Mouse (Mus musculus) G1E (cell line): Measurements from ENCODE around the gene Akr1b3. TPM values are rescaled to one million over a fixed set of nuclear protein-coding genes. Genes with fewer than 3 reads are reported as not detected.
A peak's percentile ranks its signal among the peaks of the same experiment; 100 is the strongest.

Experiments
- ATAC-seq: 2 replicates; pipeline ENCODE4 v1.8.0; 2016; ENCODE audit warnings: mild to moderate bottlenecking; ENCODE audit not compliant: insufficient number of reproducible peaks, poor library complexity, low FRiP score, severe bottlenecking; ENCODE audit errors: extremely low read depth
- DNase-seq: peaks from one replicate; pipeline ENCODE4 v3.0.0; 2012; ENCODE audit warnings: low spot score
- H3K27me3 ChIP-seq: 2 replicates; pipeline ENCODE4 v1.6.1; 2012; ENCODE audit warnings: mild to moderate bottlenecking, low read length, inconsistent platforms; ENCODE audit not compliant: insufficient read depth
- H3K36me3 ChIP-seq: replicated peaks from 2 replicates; pipeline ENCODE3; 2012; ENCODE audit warnings: mild to moderate bottlenecking, inconsistent platforms
- H3K4me1 ChIP-seq: 2 replicates; pipeline ENCODE4 v1.6.1; 2012; ENCODE audit warnings: low read depth, low read length, inconsistent platforms, mixed read lengths; ENCODE audit not compliant: insufficient read depth
- H3K4me3 ChIP-seq: 2 replicates; pipeline ENCODE4 v1.5.1; 2012; ENCODE audit warnings: low read depth, mild to moderate bottlenecking, inconsistent platforms, low read length, moderate library complexity, mixed read lengths
- H3K9me3 ChIP-seq: replicated peaks from 2 replicates; pipeline ENCODE4 v1.6.1; 2012; ENCODE audit warnings: inconsistent platforms
- CTCF ChIP-seq: IDR thresholded peaks from 2 replicates; pipeline ENCODE4 v1.5.1; 2012; ENCODE audit warnings: low read depth, low read length, inconsistent platforms, mixed read lengths
- GATA1 ChIP-seq: IDR thresholded peaks from 2 replicates; pipeline ENCODE4 v1.6.1; 2012; ENCODE audit warnings: borderline replicate concordance, low read length, inconsistent platforms, mixed read lengths
- GATA2 ChIP-seq: IDR thresholded peaks from 2 replicates; pipeline ENCODE4 v1.6.1; 2012; ENCODE audit warnings: low read depth, low read length, inconsistent platforms, borderline replicate concordance
- POLR2AphosphoS5 ChIP-seq: IDR thresholded peaks from 2 replicates; pipeline ENCODE4 v1.6.1; 2012; ENCODE audit warnings: low read depth, low read length, inconsistent platforms; ENCODE audit not compliant: insufficient replicate concordance
- TAL1 ChIP-seq: conservative IDR thresholded peaks from 2 replicates; pipeline ENCODE4 v1.6.1; 2012; ENCODE audit warnings: low read depth, low read length, inconsistent platforms, mixed read lengths
- polyA plus RNA-seq: library from polyadenylated mRNA; stranded (reverse); fragments of >175 nt; gene quantifications from 2 replicates; pipeline ENCODE4 v1.2.3, GENCODE M21; 2012
- total RNA-seq, 2 experiments: library from RNA; stranded (forward) in 1 of 2; stranded (reverse) in 1 of 2; fragments of 200-1000 nt in 1 of 2; fragments of >200 nt in 1 of 2; fragmentation: Nextera tagmentation in 1 of 2; gene quantifications; 2 replicates each; pipeline ENCODE4 v1.2.3; 2014 to 2017

The Akr1b3 gene
- total and polyA plus RNA-seq, 3 experiments: 23.3 to 58.2 (median 54.7) TPM

- TF ChIP-seq CTCF (peak; percentile 20; the same call in 1 of the 2 replicates), POLR2AphosphoS5 (no peak)
- Histone ChIP-seq H3K9me3 (no peaks in the 10 kb centered on the region), H3K36me3 (no peaks in the 10 kb centered on the region), H3K4me1 (peaks cover 3% of the 10 kb centered on the region; the same call in 1 of the 2 replicates), H3K4me3 (no peak overlapping the region), H3K27me3 (peaks cover 13% of the 10 kb centered on the region)
- DNase-seq (peak; percentile 18), ATAC-seq (no peak)
Measured at GRCm38 (mm10) chr6:34292882-34293487, 24.3 kb downstream of the Akr1b3 start.

GRCm38 (mm10) chr6:34292196-34292881 is 24.9 kb downstream of the Akr1b3 start:
- Histone ChIP-seq H3K9me3 (no peaks in the 10 kb centered on the region), H3K36me3 (no peaks in the 10 kb centered on the region), H3K4me1 (peaks cover 3% of the 10 kb centered on the region; the same call in 1 of the 2 replicates), H3K4me3 (no peak overlapping the region), H3K27me3 (peaks cover 14% of the 10 kb centered on the region)
- DNase-seq (no peak), ATAC-seq (no peak)
- TF ChIP-seq GATA1 (no peak), POLR2AphosphoS5 (no peak), GATA2 (no peak), TAL1 (no peak), CTCF (no peak)

- Histone ChIP-seq H3K27me3 (peaks cover 14% of the 10 kb centered on the region), H3K36me3 (no peaks in the 10 kb centered on the region), H3K4me1 (peaks cover 3% of the 10 kb centered on the region; the same call in 1 of the 2 replicates), H3K4me3 (no peak overlapping the region), H3K9me3 (no peaks in the 10 kb centered on the region)
- TF ChIP-seq GATA1: no peak
- TF ChIP-seq CTCF: no peak
- no peak for TF ChIP-seq POLR2AphosphoS5
- DNase-seq: no peak
- ATAC-seq: no peak
Measured at GRCm38 (mm10) chr6:34290681-34291080, 26.6 kb downstream of the Akr1b3 start.

GRCm38 (mm10) chr6:34290091-34290490 is 27.2 kb downstream of the Akr1b3 start:
- no peak for ATAC-seq
- no peaks in the 10 kb centered on the region for H3K9me3 ChIP-seq
- TF ChIP-seq CTCF (no peak), POLR2AphosphoS5 (no peak)

GRCm38 (mm10) chr6:34288098-34288497 is 29.2 kb downstream of the Akr1b3 start:
- peaks cover 3% of the 10 kb centered on the region; the same call in 1 of the 2 replicates for H3K4me1 ChIP-seq
- no peak for ATAC-seq
- H3K9me3 ChIP-seq: no peaks in the 10 kb centered on the region
- H3K4me3 ChIP-seq: no peak overlapping the region
- H3K36me3 ChIP-seq: no peaks in the 10 kb centered on the region
- DNase-seq: no peak
- TF ChIP-seq GATA2 (no peak), GATA1 (no peak), POLR2AphosphoS5 (no peak), TAL1 (no peak), CTCF (no peak)
- H3K27me3 ChIP-seq: peaks cover 17% of the 10 kb centered on the region

More at GRCm38 (mm10) chr6:34290091-34290490, 27.2 kb downstream of the Akr1b3 start:
- peaks cover 3% of the 10 kb centered on the region; the same call in 1 of the 2 replicates for H3K4me1 ChIP-seq
- peaks cover 15% of the 10 kb centered on the region for H3K27me3 ChIP-seq
- no peak for DNase-seq
- no peak overlapping the region for H3K4me3 ChIP-seq
- no peaks in the 10 kb centered on the region for H3K36me3 ChIP-seq

- H3K9me3 ChIP-seq: no peaks in the 10 kb centered on the region
- ATAC-seq (no peak), DNase-seq (no peak)
- no peaks in the 10 kb centered on the region for H3K4me1 ChIP-seq
- TF ChIP-seq GATA1 (no peak), POLR2AphosphoS5 (no peak), CTCF (no peak), GATA2 (no peak), TAL1 (no peak)
- peaks cover 10% of the 10 kb centered on the region; the same call in 1 of the 2 replicates for H3K27me3 ChIP-seq
- H3K36me3 ChIP-seq: no peaks in the 10 kb centered on the region
- H3K4me3 ChIP-seq: no peak overlapping the region
Measured at GRCm38 (mm10) chr6:34286841-34287240, 30.4 kb downstream of the Akr1b3 start.
